Mouse (Mus musculus): Measurements from ENCODE around the gene Rbfox2. TPM values are rescaled to one million over a fixed set of nuclear protein-coding genes. Genes with fewer than 3 reads are reported as not detected.
A peak's percentile ranks its signal among the peaks of the same experiment; 100 is the strongest.

Gene Rbfox2
- total RNA-seq, 2 experiments from 2014 or later = 41.0 to 48.5 TPM

DNA sequence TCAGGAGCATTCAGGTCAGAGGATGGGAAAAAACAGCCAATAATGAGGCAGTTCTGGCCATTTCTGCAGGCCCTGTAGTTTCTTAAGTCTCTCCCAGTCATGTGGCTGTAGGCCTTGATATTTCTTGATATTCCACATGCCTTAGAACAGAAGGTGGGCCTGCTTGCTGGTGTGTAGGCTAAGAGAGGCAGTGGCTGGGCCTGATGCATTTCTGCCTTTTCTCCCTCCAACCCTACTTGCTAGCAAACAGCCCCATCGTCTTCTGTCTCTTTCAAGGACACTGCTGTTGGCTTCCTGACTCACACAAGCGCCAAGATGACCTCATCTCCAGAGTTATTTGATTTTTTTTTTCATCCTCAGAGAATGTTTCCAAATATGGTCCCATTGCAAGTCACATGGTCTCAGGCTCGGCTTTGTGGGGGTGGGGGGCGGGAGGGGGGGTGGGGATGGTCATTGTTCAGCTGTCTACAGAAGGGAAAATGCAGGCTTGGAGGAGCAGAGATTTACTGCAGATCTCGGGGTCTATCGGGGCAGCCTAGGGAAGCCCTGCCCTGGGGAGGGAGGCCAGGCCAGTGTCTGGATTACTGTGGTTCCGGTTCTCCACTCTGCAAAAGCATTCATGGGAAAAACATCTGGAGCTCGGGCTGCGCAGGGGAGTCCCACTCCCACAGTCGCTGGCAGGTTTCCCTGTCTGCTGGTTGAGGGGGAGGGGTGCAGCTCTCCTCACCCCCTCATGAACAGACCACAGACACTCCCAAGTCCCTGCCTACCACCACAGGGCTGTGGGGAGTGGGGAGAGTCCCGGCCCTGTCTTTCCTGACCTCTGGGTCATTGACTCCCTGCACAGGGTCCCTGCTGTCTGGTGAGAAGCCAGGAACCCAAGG is 269.3 kb downstream of the Rbfox2 start:
- DNase-seq (ENCODE audit: low spot score in 2 of 2) = peak; percentile 45 to 52

DNA sequence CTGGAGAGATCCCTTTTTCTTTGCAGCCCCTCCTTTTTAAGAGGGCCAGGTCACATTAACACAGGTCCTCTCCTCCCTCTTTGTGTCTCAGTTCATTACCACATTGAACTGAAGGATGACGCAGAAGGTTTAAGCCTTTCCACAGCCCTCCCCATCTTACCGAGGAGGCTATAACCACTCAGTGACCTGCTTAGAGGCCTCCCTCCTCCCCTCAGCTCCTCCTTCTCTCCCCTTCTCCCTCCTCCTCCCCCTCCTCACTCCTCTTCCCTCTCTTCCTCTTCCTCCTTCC is 269.9 kb downstream of the Rbfox2 start:
- no peak for DNase-seq (ENCODE audit: low spot score in 2 of 2)

DNA sequence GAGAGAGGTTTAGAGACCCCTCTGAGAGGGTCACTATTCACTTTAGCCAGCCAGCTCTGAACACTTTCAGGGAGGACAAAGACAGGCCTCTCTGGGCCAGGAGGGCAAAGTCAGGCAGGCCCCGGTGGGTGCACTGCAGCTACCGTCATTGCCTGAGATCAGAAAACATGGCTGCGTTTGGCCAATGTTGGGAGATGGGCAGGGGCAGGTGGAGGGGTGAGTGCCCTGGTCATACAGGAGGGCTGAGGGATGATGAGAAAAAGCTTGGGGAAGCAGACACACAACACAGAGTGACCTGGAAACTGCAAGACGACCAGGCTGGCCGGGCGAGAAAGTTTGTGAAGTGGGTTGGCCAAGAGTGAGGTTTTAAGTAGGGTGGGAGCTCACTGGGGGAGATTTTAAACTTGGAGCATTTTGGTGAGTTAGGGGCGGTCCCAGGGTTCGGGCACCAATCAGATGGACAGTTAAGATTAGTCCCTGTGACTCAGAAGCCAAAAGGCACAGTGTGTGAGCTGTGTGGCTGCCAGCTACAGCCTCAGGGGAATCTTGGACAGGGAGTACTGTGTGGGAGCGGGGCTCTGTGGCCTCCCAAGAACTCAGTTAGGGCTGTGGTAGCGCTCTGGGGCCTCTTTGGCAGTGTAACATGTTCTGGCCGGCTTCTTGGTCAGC is 270.4 kb downstream of the Rbfox2 start:
- DNase-seq (ENCODE audit: low spot score in 2 of 2) = peak; percentile 57 to 73

DNA sequence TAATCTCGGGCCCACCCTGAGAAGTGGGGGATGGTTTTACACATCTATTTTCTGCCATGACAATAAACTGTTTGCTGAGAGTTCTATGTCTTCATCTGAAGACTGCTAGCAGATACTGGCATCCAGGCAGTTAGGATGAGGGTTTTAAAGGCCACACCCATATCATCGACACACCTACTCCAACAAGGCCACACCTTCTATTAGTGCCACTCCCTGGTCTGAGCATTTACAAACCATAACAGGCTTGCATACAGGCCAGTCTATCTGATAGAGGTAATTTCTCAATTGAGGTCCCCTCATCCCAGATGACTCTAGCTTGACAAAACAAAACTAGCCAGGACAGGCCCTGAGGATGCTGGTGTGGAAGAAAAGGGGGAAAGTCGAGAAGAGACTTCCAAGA is 271.2 kb downstream of the Rbfox2 start:
- no peak for DNase-seq (ENCODE audit: low spot score in 2 of 2)

DNA sequence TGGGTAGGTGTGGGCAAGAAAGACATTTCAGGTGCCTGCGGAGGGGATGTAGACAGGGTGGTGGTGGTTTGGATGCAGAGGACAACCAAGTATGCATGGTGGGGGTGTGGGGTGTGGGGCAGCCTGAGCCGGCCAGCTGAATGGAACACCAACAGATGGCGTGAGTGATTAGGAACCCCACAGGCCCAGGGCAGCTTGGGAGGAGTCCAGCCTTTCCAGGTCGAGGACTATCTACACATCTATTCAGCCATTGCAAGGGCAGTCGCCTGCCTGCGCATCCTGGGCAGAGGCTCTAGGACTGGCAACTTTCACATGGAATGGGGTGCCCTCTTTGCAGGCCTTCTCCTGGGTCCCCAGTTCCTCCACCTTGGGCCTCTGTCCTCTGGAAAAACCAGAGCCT is 272.3 kb downstream of the Rbfox2 start:
- DNase-seq (ENCODE audit: low spot score in 2 of 2) = no peak

DNA sequence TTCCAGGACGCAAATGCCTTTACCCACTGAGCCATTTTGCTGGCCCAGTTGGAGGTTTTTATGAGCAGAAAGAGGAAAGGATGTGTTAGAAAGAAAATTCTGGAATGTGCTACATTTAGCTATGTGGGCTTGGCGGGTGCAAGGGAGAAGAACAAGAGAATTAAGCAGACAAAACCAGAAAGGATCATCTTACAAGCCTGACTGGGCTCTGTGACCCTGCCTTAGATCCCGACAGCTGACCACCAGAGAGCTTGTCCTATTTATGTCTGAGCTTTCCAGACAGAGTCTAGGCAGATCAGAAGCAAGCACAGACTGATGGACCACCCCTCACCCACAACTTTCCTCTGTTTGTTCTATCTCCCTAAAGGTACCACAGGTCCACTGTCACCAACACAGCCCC is 275.5 kb downstream of the Rbfox2 start:
- no peak for DNase-seq (ENCODE audit: low spot score in 2 of 2)

DNA sequence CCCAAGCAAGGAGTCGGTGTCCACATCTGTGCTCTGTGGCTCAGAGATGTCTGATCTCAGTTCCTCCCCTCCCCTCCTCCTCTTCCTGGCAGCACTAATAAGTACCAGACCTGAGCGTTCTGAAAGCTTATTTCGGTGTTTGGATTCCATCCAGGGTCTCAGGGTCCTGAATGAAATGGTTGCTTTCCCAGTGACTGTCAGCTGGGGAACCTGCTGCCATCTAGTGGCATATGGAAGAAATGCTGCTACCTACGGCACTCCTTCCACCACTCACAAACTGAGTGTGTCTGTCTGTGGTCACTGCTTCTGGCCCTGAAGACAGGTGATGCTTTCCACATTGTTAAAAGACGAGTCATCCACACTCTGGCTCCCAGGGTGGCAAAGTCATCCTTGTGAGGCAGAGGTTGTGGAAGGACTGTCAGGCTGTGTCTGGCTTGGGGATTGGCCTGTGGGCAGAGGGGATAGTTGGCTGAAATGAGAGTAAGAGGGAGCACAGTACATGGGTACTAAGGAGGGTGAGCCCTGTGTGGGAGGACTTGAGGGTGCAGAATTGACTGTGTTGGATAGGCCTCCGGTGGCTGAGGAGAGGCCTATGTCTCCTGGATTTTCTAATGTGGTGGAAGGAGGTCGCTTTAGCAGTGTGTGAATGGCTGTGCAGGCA is 277.3 kb downstream of the Rbfox2 start:
- DNase-seq (ENCODE audit: low spot score in 2 of 2) = peak in 1 of 2 experiments; percentile 54

Other genes starting within 250 kb of the Rbfox2 start
- under 1 TPM in 1 of 2 experiments, not detected in 1; 0.22 TPM for gene Apol7a, start 92.1 kb upstream of the Rbfox2 start, total RNA-seq (2021)
- gene Apol9a, start 104.1 kb upstream of the Rbfox2 start, total RNA-seq (2021) = 1 to 10 TPM in 1 of 2 experiments, under 1 TPM in 1; 0.70 to 2.2 TPM
- not detected for gene Apol7b, start 140.5 kb upstream of the Rbfox2 start, total RNA-seq (2021)
- gene Apol10a, start 170.0 kb upstream of the Rbfox2 start, total RNA-seq (2021) = not detected
- under 1 TPM; 0.16 to 0.17 TPM for gene Apol11a, start 201.3 kb upstream of the Rbfox2 start, total RNA-seq (2021)
- not detected for gene Apol7c, start 226.3 kb upstream of the Rbfox2 start, total RNA-seq (2021)